Mouse (Mus musculus) T-helper 1 cell (primary cell): ENCODE results near the gene Gm10318.

ENCODE experiments used
- in situ Hi-C: fragments of 300-600 bp; cut with MboI, MseI; formaldehyde crosslinking; loops from one replicate; pipeline ENCODE4 v1.15.1; 2025; ENCODE audit warnings: high pct_unique_total_duplicates

The Gm10318 gene

DNA sequence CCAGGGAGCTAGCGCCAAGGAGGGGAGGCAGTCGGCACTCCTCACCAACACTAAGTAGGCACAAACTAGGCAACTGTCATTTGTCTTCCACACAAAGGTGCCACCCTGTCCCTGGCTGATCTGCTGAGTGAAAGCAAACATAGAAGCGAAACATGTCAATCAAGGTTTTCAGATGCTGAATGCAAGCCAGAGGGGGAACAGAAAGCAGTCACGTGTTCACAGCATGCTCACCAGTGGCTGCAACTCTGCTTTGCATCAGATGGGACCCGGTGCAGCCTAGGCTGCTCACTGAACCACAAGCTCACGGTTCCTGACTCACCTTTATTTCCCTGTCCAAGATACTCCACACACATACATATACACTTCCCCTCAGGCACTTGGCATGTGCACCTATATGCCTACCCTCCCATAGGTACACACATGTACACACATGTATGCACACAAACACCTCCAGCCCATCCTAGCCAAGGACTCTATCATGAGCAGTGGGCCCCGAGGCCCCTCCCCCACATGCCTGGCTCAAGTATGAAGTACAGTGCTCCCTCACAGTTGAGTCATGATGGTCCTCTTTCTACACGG is 38.4 kb downstream of the Gm10318 start:
- in situ Hi-C loops, result no loop called here

DNA sequence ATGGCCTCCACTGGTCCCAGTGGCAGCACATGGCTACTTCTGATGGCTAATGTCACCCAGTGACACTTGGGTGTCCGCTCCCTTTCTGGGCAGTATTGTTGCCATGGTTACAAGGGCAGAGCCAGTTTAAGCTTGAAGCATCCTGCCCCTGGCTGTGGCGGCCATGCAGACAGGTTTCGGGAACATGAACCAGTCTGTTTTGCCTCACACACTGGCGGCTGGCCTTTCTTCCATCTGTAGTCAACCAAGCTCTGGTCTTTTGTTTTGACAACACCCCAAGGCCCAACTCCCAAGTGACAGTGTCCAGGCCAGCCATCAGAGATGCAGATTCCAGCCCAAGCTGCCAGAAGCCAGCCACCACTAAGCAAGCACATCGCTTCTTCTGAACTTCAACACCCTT is 42.9 kb downstream of the Gm10318 start:
- in situ Hi-C loops, result no loop called here

DNA sequence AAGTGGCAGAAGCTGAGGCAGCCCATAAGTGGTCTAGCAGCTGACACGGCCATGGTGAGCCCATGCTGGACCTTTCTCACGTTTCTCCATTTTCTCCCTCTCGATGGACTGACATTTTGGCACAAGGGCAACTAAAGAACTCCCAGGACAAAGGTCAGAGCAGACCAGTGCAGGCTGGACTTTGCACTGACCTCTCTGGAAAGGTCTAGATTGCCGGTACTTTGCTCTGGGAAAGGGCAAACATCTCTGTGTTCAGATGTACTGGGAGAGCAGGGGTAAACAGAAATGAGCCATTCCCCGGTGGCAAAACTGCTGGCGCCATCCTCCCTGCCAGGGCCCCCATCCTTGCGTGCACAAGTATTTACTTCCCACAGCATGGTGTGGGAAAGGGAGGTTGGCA is 47.5 kb downstream of the Gm10318 start:
- in situ Hi-C loops, result no loop called here

DNA sequence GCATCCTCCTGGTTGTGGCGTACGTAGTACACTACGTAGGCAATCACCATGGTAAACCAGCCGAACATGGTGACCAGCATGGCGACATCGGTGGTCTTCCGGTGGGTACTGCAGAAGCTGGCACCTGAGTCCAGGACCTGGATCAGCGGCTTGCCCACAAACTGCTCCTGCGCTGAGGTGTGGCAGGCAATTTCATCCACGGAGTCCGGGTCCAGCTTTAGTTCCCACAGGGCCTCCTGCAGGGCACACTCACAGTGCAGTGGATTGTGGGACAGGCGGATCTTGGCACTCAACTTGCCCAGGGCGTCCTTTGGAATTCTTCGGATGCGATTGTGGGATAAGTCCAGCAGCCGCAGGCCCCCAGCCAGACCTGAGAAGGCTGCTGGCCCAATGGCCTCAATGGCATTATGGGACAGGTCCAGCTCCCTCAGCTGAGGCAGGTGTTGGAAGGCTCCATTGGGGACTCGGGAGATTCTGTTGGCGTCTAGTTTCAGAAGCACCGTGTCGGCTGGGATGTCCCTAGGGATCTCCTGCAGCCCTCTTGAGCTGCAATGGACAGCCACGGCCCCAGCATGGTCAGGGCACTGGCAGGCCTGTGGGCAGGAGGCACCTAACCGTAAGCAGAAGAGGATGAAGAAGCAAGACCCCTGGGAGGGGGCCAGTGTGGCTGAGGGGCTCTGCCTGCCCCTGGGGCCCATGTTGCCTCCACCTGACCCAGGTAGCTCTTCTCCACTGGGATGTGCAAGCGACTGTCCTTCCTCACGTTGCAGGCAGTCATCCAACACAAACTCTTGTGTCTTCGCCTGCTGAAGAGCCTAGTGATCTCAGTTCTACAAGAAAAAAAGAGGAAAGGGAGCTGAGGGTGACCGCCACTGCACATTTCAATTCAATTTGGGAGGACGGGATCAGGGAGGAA is 48.5 kb downstream of the Gm10318 start:
- in situ Hi-C loops, result no loop called here

DNA sequence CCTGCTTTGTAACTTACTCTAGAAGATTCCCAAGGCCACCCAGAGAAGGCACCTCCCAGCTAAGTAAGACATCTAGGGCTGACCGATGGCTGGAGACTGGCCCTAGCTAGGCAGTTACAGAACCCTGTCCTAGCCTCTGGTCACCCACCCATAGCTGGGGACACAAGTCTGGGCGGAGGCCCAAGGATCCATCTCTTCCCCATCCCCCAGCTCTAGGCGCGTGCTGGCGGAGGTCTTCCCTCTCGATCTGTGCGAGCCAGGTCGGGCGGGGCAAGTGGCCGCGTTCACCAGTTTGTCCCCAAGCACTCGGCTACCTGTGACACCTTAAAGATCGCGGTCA is 49.2 kb downstream of the Gm10318 start:
- in situ Hi-C loops, result no loop called here

DNA sequence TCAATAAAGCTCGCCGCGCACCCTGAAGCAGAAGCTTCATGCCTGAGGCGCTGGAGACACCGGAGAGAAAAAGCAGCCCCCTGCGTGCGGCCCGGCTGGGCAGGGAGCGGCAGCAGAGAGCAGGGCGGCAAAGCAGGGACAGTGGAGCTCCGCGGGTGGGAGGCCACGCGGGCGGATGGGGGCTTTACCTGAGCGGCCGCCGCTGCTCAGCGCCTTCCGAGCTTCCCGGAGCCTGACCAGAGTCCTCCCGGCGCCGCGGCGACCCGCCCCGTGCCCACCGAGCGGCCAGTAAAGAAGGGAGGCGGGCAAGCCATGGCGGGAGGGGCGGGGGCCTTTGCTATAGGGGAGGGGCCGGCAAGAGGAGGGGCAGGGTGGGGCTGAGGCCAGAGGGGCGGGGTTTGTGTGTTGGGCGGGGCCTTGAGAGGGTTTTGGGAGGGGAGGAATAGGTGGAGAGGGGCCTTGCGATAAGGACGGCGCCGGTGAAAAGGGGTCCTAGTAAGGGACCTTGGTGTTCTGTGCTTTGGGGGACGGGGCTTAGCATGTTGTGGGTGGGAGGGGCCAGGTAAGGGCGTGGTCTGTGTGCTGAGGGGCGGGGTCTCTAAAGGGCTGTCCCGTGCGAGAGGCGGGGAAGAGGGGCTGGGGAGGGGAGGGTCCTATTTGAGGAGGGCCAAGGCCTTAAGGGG is 49.7 kb downstream of the Gm10318 start, which contains the start of gene Lrrc3:
TSS of gene Lrrc3 (minus strand) at position 326 of the 683 bp plus-strand sequence.
- in situ Hi-C loops, result no loop called here

DNA sequence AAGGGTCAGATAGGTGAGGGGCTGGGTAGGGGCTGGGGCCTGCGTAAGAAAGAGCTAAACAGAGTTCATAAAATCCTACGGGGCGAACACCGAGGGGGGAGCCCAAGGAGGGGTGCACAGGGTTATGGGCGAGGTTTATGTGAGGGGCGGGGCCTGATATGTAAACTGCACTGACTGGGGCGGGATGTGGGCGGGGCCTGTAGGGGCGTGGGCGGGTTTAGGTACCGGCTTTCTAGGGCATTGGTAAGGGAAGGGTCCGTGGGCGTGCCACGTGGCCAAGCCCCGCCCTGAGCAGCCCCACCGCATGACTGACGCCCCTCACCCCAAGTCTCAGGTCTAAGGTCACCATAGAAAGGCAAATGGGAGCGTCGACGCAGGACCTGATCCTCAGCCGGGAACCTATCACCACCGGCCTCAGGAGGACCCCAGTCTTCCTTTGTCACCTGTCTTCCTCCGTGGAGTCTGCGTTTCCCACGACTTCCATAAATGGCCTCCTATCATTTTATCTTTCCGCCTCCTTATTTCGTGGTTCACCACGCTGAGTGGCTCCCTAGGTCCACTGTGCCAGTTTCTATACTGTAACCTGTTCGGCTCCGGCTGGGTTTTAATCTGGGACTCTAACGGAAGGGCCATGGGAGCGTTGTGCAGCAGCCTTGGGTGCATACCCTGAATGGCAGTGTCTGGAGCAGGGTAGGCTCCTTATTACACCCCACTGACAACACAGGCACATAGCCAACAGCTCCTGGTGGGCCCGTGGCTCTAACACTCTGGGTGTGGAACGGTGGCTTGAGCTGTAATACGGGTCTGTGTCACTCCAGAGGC is 50.4 kb downstream of the Gm10318 start:
- in situ Hi-C loops, result no loop called here
